Mouse (Mus musculus): Measurements from ENCODE around the gene Tmppe. TPM values are rescaled to one million over a fixed set of nuclear protein-coding genes. Genes with fewer than 3 reads are reported as not detected.
"Not testable (repeated sequence)": the region's sequence is repeated elsewhere in the genome, so short reads cannot be mapped to it uniquely, and the experiment has no call there.

Gene Tmppe
- total and polyA plus RNA-seq, 2 experiments = 3.0 to 3.6 TPM

DNA sequence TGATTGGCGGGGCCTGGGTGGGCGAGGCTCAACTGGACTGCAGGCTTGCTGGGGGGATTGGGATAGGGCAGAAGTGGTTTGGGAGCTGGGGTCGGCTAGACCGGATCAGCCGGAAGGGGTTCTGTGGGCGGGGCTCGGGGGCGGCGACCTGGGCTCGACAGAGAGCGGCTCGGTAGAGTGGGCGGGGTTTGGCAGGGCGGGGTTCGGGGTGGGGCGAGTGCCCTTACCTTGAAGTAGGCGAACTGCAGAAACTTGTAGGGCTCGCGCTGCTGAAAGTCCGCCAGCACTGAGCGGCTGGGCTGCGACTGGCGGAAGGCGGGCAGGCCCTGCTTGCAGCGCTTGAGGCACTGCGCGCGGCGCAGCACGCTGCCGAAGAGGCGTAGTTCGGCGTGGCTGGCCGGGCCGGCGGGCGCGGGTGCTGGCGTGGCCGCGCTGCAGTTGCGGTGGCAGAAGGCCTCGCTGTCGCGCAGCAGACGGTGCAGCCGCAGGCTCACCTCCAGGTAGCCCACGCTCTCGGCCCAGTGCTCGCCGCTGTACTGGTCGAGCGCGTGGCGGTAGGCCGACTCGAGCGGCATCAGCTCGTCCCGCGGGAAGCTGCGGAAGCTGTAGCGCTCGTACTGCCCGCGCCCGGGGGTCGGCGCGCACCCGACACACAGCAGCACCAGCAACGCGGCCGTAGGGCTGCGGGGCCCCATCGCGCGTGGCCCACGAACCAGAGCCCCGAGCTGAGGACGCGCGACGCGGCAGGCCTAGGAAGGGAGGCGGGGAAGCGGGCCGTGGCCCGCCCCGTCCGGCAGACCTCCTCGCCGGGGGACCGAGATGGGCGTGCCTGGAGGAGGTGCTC lies 10.8 kb upstream of the Tmppe start, which contains the start of gene Crtap:
Crtap (minus strand) TSS at position 771 of the 844 bp plus-strand sequence.
- 3% methylated on average over 95 of the region's 96 CpGs for WGBS
- no peak for TF ChIP-seq CTCF (IDR thresholded peaks at IDR 0.05; ENCODE audit: low read depth, low read length)
- TF ChIP-seq POLR2A (IDR thresholded peaks at IDR 0.05; ENCODE audit: extremely low read depth, insufficient read depth, low read length) = no peak
- Histone ChIP-seq H3K27me3 (ENCODE audit: control insufficient read depth, insufficient read depth, low read length) (no peaks in the 10 kb centered on the region), H3K79me2 (ENCODE audit: control insufficient read depth, insufficient read depth, low read length) (no peaks in the 10 kb centered on the region), H3K9ac (ENCODE audit: low read depth, low read length) (peak within 1 kb of the TSS; percentile 75), H3K4me1 (ENCODE audit: control insufficient read depth, insufficient read depth, low read length) (peaks cover 2% of the 10 kb centered on the region; the same call in 1 of the 2 replicates), H3K27ac (replicated peaks; ENCODE audit: insufficient read depth, low read depth, low read length) (no peak within 1 kb of the TSS), H3K36me3 (ENCODE audit: control insufficient read depth, insufficient read depth, low read length) (no peaks in the 10 kb centered on the region), H3K4me3 (ENCODE audit: insufficient read depth, low read depth, low read length) (peak within 1 kb of the TSS; percentile 88)
- DNase-seq (ENCODE audit: extremely low read depth, low read depth, low spot score) = no peak

- Histone ChIP-seq H3K27ac (replicated peaks; ENCODE audit: insufficient read depth, low read depth, low read length) (no peak overlapping the region), H3K79me2 (ENCODE audit: control insufficient read depth, insufficient read depth, low read length) (no peaks in the 10 kb centered on the region), H3K4me3 (ENCODE audit: insufficient read depth, low read depth, low read length) (peak overlapping the region; percentile 88), H3K4me1 (ENCODE audit: control insufficient read depth, insufficient read depth, low read length) (peaks cover 2% of the 10 kb centered on the region; the same call in 1 of the 2 replicates), H3K9ac (ENCODE audit: low read depth, low read length) (peak overlapping the region; percentile 75), H3K36me3 (ENCODE audit: control insufficient read depth, insufficient read depth, low read length) (no peaks in the 10 kb centered on the region), H3K27me3 (ENCODE audit: control insufficient read depth, insufficient read depth, low read length) (no peaks in the 10 kb centered on the region)
- DNase-seq (ENCODE audit: extremely low read depth, low read depth, low spot score) = no peak
- no peak for TF ChIP-seq CTCF (IDR thresholded peaks at IDR 0.05; ENCODE audit: low read depth, low read length)
- TF ChIP-seq POLR2A (IDR thresholded peaks at IDR 0.05; ENCODE audit: extremely low read depth, insufficient read depth, low read length) = no peak
- WGBS = 7% methylated on average over 10 of the region's 10 CpGs
Measured at GRCm38 (mm10) chr9:114390749-114391075, 10.2 kb upstream of the Tmppe start.

- not testable (repeated sequence) for H3K79me2 ChIP-seq (ENCODE audit: control insufficient read depth, insufficient read depth, low read length); H3K36me3 ChIP-seq (ENCODE audit: control insufficient read depth, insufficient read depth, low read length); H3K9ac ChIP-seq (ENCODE audit: low read depth, low read length); H3K27ac ChIP-seq (replicated peaks; ENCODE audit: insufficient read depth, low read depth, low read length); H3K4me1 ChIP-seq (ENCODE audit: control insufficient read depth, insufficient read depth, low read length); H3K27me3 ChIP-seq (ENCODE audit: control insufficient read depth, insufficient read depth, low read length); DNase-seq (ENCODE audit: extremely low read depth, low read depth, low spot score); H3K4me3 ChIP-seq (ENCODE audit: insufficient read depth, low read depth, low read length)
- WGBS = 72% methylated on average over 6 of the region's 6 CpGs
Measured at GRCm38 (mm10) chr9:114394136-114394535, 6.8 kb upstream of the Tmppe start.

- TF ChIP-seq CTCF (IDR thresholded peaks at IDR 0.05; ENCODE audit: low read depth, low read length) (no peak), POLR2A (IDR thresholded peaks at IDR 0.05; ENCODE audit: extremely low read depth, insufficient read depth, low read length) (no peak)
- no peak for DNase-seq (ENCODE audit: extremely low read depth, low read depth, low spot score)
- Histone ChIP-seq H3K4me3 (ENCODE audit: insufficient read depth, low read depth, low read length) (no peak overlapping the region), H3K36me3 (ENCODE audit: control insufficient read depth, insufficient read depth, low read length) (no peaks in the 10 kb centered on the region), H3K4me1 (ENCODE audit: control insufficient read depth, insufficient read depth, low read length) (peaks cover 2% of the 10 kb centered on the region; the same call in 1 of the 2 replicates), H3K27ac (replicated peaks; ENCODE audit: insufficient read depth, low read depth, low read length) (no peak overlapping the region), H3K27me3 (ENCODE audit: control insufficient read depth, insufficient read depth, low read length) (no peaks in the 10 kb centered on the region), H3K79me2 (ENCODE audit: control insufficient read depth, insufficient read depth, low read length) (no peaks in the 10 kb centered on the region), H3K9ac (ENCODE audit: low read depth, low read length) (no peak overlapping the region)
- 61% methylated on average over 8 of the region's 8 CpGs for WGBS
Measured at GRCm38 (mm10) chr9:114394677-114395076, 6.2 kb upstream of the Tmppe start.

DNA sequence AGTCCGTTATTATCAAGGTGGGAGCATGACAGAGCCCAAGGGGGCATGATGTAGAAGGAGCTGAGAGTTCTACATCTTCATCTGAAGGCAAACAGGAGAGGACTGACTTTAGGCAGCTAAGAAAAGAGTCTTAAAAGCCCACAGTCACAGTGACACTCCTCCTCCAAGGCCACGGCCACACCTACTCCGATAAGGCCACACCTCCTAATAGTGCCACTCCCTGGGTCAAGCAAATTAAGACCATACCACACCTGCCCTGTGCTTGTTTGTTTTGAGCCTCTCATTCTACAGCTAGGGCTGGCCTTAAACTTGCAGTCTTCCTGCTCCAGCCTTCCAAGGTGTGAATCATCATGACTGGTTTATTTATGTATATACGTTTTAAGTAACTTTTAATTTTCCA lies 5.6 kb upstream of the Tmppe start:
- H3K79me2 ChIP-seq (ENCODE audit: control insufficient read depth, insufficient read depth, low read length) = no peaks in the 10 kb centered on the region
- H3K27ac ChIP-seq (replicated peaks; ENCODE audit: insufficient read depth, low read depth, low read length) = no peak overlapping the region
- TF ChIP-seq CTCF (IDR thresholded peaks at IDR 0.05; ENCODE audit: low read depth, low read length) = no peak
- TF ChIP-seq POLR2A (IDR thresholded peaks at IDR 0.05; ENCODE audit: extremely low read depth, insufficient read depth, low read length) = no peak
- H3K27me3 ChIP-seq (ENCODE audit: control insufficient read depth, insufficient read depth, low read length) = no peaks in the 10 kb centered on the region
- no peak overlapping the region for H3K4me3 ChIP-seq (ENCODE audit: insufficient read depth, low read depth, low read length)
- 87% methylated on average over 4 of the region's 4 CpGs for WGBS
- H3K4me1 ChIP-seq (ENCODE audit: control insufficient read depth, insufficient read depth, low read length) = peaks cover 2% of the 10 kb centered on the region; the same call in 1 of the 2 replicates
- H3K9ac ChIP-seq (ENCODE audit: low read depth, low read length) = no peak overlapping the region
- DNase-seq (ENCODE audit: extremely low read depth, low read depth, low spot score) = no peak
- no peaks in the 10 kb centered on the region for H3K36me3 ChIP-seq (ENCODE audit: control insufficient read depth, insufficient read depth, low read length)

DNA sequence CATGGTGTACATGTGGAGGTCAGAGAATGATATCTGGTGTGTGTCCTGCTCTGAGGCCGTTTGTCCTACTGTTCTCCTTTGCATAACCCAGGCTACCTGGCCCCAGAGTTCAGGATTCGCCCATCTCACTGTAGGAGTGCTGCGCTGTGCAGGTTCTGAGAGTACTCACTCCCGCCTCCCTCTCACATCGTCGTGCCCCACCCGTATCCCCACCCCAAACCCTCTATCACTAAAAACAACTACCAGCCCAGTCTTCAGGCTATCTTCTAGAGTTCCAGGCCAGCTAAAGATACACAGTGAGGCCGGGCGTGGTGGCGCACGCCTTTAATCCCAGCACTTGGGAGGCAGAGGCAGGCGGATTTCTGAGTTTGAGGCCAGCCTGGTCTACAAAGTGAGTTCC lies 1.2 kb upstream of the Tmppe start:
- H3K27ac ChIP-seq (replicated peaks; ENCODE audit: insufficient read depth, low read depth, low read length) = no peak overlapping the region
- DNase-seq (ENCODE audit: extremely low read depth, low read depth, low spot score) = no peak
- H3K36me3 ChIP-seq (ENCODE audit: control insufficient read depth, insufficient read depth, low read length) = no peaks in the 10 kb centered on the region
- no peaks in the 10 kb centered on the region for H3K27me3 ChIP-seq (ENCODE audit: control insufficient read depth, insufficient read depth, low read length)
- TF ChIP-seq CTCF (IDR thresholded peaks at IDR 0.05; ENCODE audit: low read depth, low read length) (no peak), POLR2A (IDR thresholded peaks at IDR 0.05; ENCODE audit: extremely low read depth, insufficient read depth, low read length) (no peak)
- 93% methylated on average over 12 of the region's 12 CpGs for WGBS
- no peak overlapping the region for H3K4me3 ChIP-seq (ENCODE audit: insufficient read depth, low read depth, low read length)
- H3K4me1 ChIP-seq (ENCODE audit: control insufficient read depth, insufficient read depth, low read length) = peaks cover 4% of the 10 kb centered on the region
- peaks cover 7% of the 10 kb centered on the region; the same call in 1 of the 2 replicates for H3K79me2 ChIP-seq (ENCODE audit: control insufficient read depth, insufficient read depth, low read length)
- no peak overlapping the region for H3K9ac ChIP-seq (ENCODE audit: low read depth, low read length)

All from liver, adult 2 months (tissue).